28 mouse cellular contexts compared by ENCODE assay signal in the genomic region with DNA sequence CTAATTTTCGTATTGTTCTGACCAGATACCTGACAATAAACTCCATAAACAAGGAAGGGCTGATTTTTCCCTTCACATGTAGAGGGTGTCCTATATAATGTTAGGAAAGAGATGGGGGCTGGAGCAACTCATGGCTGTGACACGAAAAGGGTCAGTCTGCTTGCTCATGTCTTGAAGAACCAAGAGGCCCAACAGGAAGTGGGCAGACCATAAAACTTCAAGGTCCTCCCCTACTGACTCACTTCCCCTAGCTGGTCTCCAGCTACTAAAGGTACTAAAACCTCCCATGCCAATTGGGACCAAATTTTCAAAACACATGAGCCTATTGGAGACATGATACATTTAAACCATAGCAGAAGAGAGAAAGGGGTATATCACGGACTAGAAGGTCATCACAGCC.
DNase-seq lines count a peak whose midpoint lies in the region; ATAC-seq and TF ChIP-seq lines count a peak whose summit lies in the region.
"Had no signal": no experiment of that assay in that cellular context is flagged by ENCODE, and none has a peak within 500 bp of the region (broad histone marks: within the 10 kb centered on the region; RNA-seq: fewer than 3 reads in every experiment).

No protein-coding gene starts in this region.

- H3K4me3 ChIP-seq in CH12.LX (replicated peaks in 1 of 3; ENCODE audit: low read depth in 2 of 3, low read length in 2 of 3, poor library complexity in 1 of 3) = no peak overlapping the region
- no peak overlapping the region for H3K4me3 ChIP-seq in liver, embryonic 12.5 days
- no peak overlapping the region for H3K4me3 ChIP-seq in forebrain, embryonic 10.5 days
- H3K4me3 ChIP-seq: embryonic facial prominence, embryonic 13.5 days; erythroblast, embryonic 14.5 days; forebrain, embryonic 13.5 days; heart, embryonic 15.5 days; hindbrain, embryonic 10.5 days; hindbrain, embryonic 13.5 days; intestine, embryonic 15.5 days had no signal

- whole genome bisulfite sequencing in liver, embryonic 12.5 days (ENCODE audit: insufficient replicate concordance) = 35% methylated on average over 3 of the region's 3 CpGs
- 87% methylated on average over 3 of the region's 3 CpGs for WGBS in forebrain, embryonic 10.5 days

- TF ChIP-seq RAD21 in CH12.LX (IDR thresholded peaks at IDR 0.05; ENCODE audit: low read depth, low read length) = no peak

- dilution Hi-C loops in CH12.LX (cut with MboI; ENCODE audit: extremely low pct_ligation_motif_present, extremely low pct_unique_long_range_greater_than_20kb, low sequenced_read_pairs) = no loop called here

- no peak overlapping the region for H3K9ac ChIP-seq in CH12.LX (ENCODE audit: insufficient read depth, low read depth)
- H3K9ac ChIP-seq in liver, embryonic 12.5 days = no peak overlapping the region
- H3K9ac ChIP-seq: embryonic facial prominence, embryonic 13.5 days; forebrain, embryonic 13.5 days; heart, embryonic 15.5 days; hindbrain, embryonic 13.5 days; intestine, embryonic 15.5 days had no signal

- no peak for TF ChIP-seq EP300 in CH12.LX (IDR thresholded peaks at IDR 0.05; ENCODE audit: low read length)

- peaks cover 9 to 11% of the 10 kb centered on the region in 2 experiments for H3K4me1 ChIP-seq in CH12.LX (ENCODE audit: control insufficient read depth in 1 of 2, insufficient read depth in 2 of 2)
- no peaks in the 10 kb centered on the region for H3K4me1 ChIP-seq in liver, embryonic 12.5 days
- 0 out of 2 replicates have a peak, but pooled peaks cover 9% of the 10 kb centered on the region for H3K4me1 ChIP-seq in forebrain, embryonic 10.5 days
- H3K4me1 ChIP-seq: embryonic facial prominence, embryonic 13.5 days; forebrain, embryonic 13.5 days; heart, embryonic 15.5 days; hindbrain, embryonic 10.5 days; intestine, embryonic 15.5 days had no signal

- TF ChIP-seq POLR2A in CH12.LX (IDR thresholded peaks at IDR 0.05; ENCODE audit: low read depth, low read length) = no peak

- peak; percentile 33; the same call in 1 of the 2 replicates for ATAC-seq in megakaryocyte, adult 5-6 weeks (ENCODE audit: poor library complexity, severe bottlenecking)
- ATAC-seq in liver, embryonic 12.5 days = no peak
- ATAC-seq: forebrain, embryonic 13.5 days; forebrain, embryonic 16.5 days; hindbrain, embryonic 16.5 days; intestine, embryonic 15.5 days; Patski had no signal

- H3K27ac ChIP-seq in CH12.LX (ENCODE audit: insufficient read depth, low read depth) = no peak overlapping the region
- no peak overlapping the region for H3K27ac ChIP-seq in liver, embryonic 12.5 days
- no peak overlapping the region for H3K27ac ChIP-seq in forebrain, embryonic 10.5 days
- H3K27ac ChIP-seq: embryonic facial prominence, embryonic 13.5 days; forebrain, embryonic 13.5 days; heart, embryonic 15.5 days; hindbrain, embryonic 10.5 days; hindbrain, embryonic 13.5 days; intestine, embryonic 15.5 days had no signal

- in situ Hi-C loops in CH12.LX (cut with MboI; ENCODE audit: low pct_ligation_motif_present, low pct_unique_long_range_greater_than_20kb, low sequenced_read_pairs) = no loop called here

- H3K27me3 ChIP-seq in CH12.LX (replicated peaks) = no peaks in the 10 kb centered on the region
- H3K27me3 ChIP-seq in splenic B cell, adult 2 months (ENCODE audit: control insufficient read depth, insufficient read depth, low read length, poor library complexity, severe bottlenecking) = no peaks in the 10 kb centered on the region
- no peaks in the 10 kb centered on the region for H3K27me3 ChIP-seq in liver, embryonic 12.5 days (replicated peaks)
- H3K27me3 ChIP-seq in forebrain, embryonic 10.5 days (ENCODE audit: poor library complexity, severe bottlenecking) = no peaks in the 10 kb centered on the region
- H3K27me3 ChIP-seq: embryonic facial prominence, embryonic 13.5 days; forebrain, embryonic 13.5 days; heart, embryonic 15.5 days; hindbrain, embryonic 13.5 days; intestine, embryonic 15.5 days; Patski had no signal

- TF ChIP-seq CTCF in CH12.LX (conservative IDR thresholded peaks at IDR 0.05 in 1 of 2, IDR thresholded peaks at IDR 0.05 in 1 of 2; ENCODE audit: low read depth in 2 of 2, low read length in 2 of 2) = no peak

- H3K9me3 ChIP-seq in CH12.LX (replicated peaks; ENCODE audit: low read length) = peaks cover 4% of the 10 kb centered on the region
- no peaks in the 10 kb centered on the region for H3K9me3 ChIP-seq in liver, embryonic 12.5 days (replicated peaks)
- no peaks in the 10 kb centered on the region for H3K9me3 ChIP-seq in forebrain, embryonic 10.5 days
- H3K9me3 ChIP-seq: embryonic facial prominence, embryonic 13.5 days; forebrain, embryonic 13.5 days; heart, embryonic 15.5 days; hindbrain, embryonic 13.5 days; intestine, embryonic 15.5 days had no signal

- no peak overlapping the region for H3K4me2 ChIP-seq in CH12.LX (ENCODE audit: insufficient read depth, low read depth, poor library complexity, severe bottlenecking)
- H3K4me2 ChIP-seq in liver, embryonic 12.5 days = no peak overlapping the region
- H3K4me2 ChIP-seq: embryonic facial prominence, embryonic 13.5 days; forebrain, embryonic 13.5 days; heart, embryonic 11.5 days; heart, embryonic 15.5 days; hindbrain, embryonic 13.5 days; intestine, embryonic 15.5 days had no signal

- no peaks in the 10 kb centered on the region for H3K79me2 ChIP-seq in CH12.LX (replicated peaks; ENCODE audit: control insufficient read depth, extremely low read depth, insufficient read depth, poor library complexity, severe bottlenecking)

- no peaks in the 10 kb centered on the region for H3K36me3 ChIP-seq in CH12.LX (replicated peaks in 1 of 2; ENCODE audit: control insufficient read depth in 1 of 2, insufficient read depth in 1 of 2, low read length in 1 of 2)
- no peaks in the 10 kb centered on the region for H3K36me3 ChIP-seq in splenic B cell, adult 2 months (ENCODE audit: control insufficient read depth, insufficient read depth, low read length, poor library complexity, severe bottlenecking)
- no peaks in the 10 kb centered on the region for H3K36me3 ChIP-seq in liver, embryonic 12.5 days
- no peaks in the 10 kb centered on the region for H3K36me3 ChIP-seq in forebrain, embryonic 10.5 days (replicated peaks)
- H3K36me3 ChIP-seq: embryonic facial prominence, embryonic 13.5 days; G1E; heart, embryonic 15.5 days; hindbrain, embryonic 10.5 days; hindbrain, embryonic 13.5 days; intestine, embryonic 15.5 days had no signal

- peak; percentile 12 for DNase-seq in 3T3-L1 (ENCODE audit: low read depth, low spot score)
- peak; percentile 36 for DNase-seq in CH12.LX (ENCODE audit: extremely low read depth)
- peak; percentile 1 for DNase-seq in splenic B cell, adult 2 months (ENCODE audit: low read depth, low spot score)
- no peak for DNase-seq in lung, postnatal 25 days (ENCODE audit: low spot score)
- no peak for DNase-seq in forebrain, embryonic 10.5 days (ENCODE audit: extremely low spot score, low spot score)
- DNase-seq: adrenal gland, postnatal 10 days; adrenal gland, postnatal 36 days; cerebellum, adult 18-20 months; cerebellum, adult 9-10 months; cerebellum, postnatal 14 days; gastrocnemius, postnatal 10 days; gastrocnemius, postnatal 36 days; heart, postnatal 10 days; heart, postnatal 36 days had no signal

TF ChIP-seq in CH12.LX, 34 proteins besides CTCF, POLR2A, EP300 and RAD21:
- TF ChIP-seq MYC (IDR thresholded peaks at IDR 0.05; ENCODE audit: low read depth, low read length) (no peak), JUND (conservative IDR thresholded peaks at IDR 0.05; ENCODE audit: low read depth, low read length) (no peak), MAFK (IDR thresholded peaks at IDR 0.05; ENCODE audit: insufficient replicate concordance, low read length) (no peak), ZC3H11A (IDR thresholded peaks at IDR 0.05; ENCODE audit: low read depth, low read length) (no peak), ETS1 (conservative IDR thresholded peaks at IDR 0.05; ENCODE audit: low read depth, low read length) (no peak), HCFC1 (IDR thresholded peaks at IDR 0.05; ENCODE audit: low read depth, low read length) (no peak), PAX5 (IDR thresholded peaks at IDR 0.05; ENCODE audit: low read length) (no peak), MEF2A (IDR thresholded peaks at IDR 0.05; ENCODE audit: borderline replicate concordance, low read depth, low read length) (no peak), MAZ (IDR thresholded peaks at IDR 0.05; ENCODE audit: low read depth, low read length) (no peak), SIN3A (IDR thresholded peaks at IDR 0.05; ENCODE audit: low read length) (no peak), E2F4 (IDR thresholded peaks at IDR 0.05; ENCODE audit: insufficient replicate concordance, low read depth, low read length) (no peak), JUN (IDR thresholded peaks at IDR 0.05; ENCODE audit: insufficient read depth, low read depth, low read length) (no peak), CHD1 (IDR thresholded peaks at IDR 0.05; ENCODE audit: low read depth, low read length) (no peak), MAX (IDR thresholded peaks at IDR 0.05; ENCODE audit: low read length) (no peak), USF2 (conservative IDR thresholded peaks at IDR 0.05; ENCODE audit: low read depth, low read length) (no peak)

Comparison
In these comparisons a context has a peak if more than half of its experiments do, and no peak if none do; other contexts are left out.
1. DNase-seq: peak in 3T3-L1 (single experiment), CH12.LX (single experiment) and splenic B cell, adult 2 months (single experiment); none in lung, postnatal 25 days (single experiment) and forebrain, embryonic 10.5 days (single experiment).